Mouse (Mus musculus) erythroblast, embryonic 14.5 days (primary cell): ENCODE data around the gene Crebl2. TPM values are rescaled to one million over a fixed set of nuclear protein-coding genes. Genes with fewer than 3 reads are reported as not detected.

ENCODE experiments used
- H3K27me3 ChIP-seq: 2 replicates; pipeline ENCODE4 v1.6.1; 2012; ENCODE audit warnings: inconsistent platforms; ENCODE audit not compliant: control insufficient read depth
- H3K36me3 ChIP-seq: 2 replicates; pipeline ENCODE4 v1.6.1; 2012; ENCODE audit warnings: mild to moderate bottlenecking, inconsistent platforms; ENCODE audit not compliant: control insufficient read depth
- H3K4me1 ChIP-seq: 2 replicates; pipeline ENCODE4 v1.6.1; 2012; ENCODE audit warnings: inconsistent platforms; ENCODE audit not compliant: control insufficient read depth
- H3K4me3 ChIP-seq: replicated peaks from 2 replicates; pipeline ENCODE3; 2012; ENCODE audit warnings: moderate library complexity, mild to moderate bottlenecking, inconsistent platforms
- H3K9me3 ChIP-seq: 2 replicates; pipeline ENCODE4 v1.6.1; 2012; ENCODE audit warnings: low read length, inconsistent platforms, mixed read lengths; ENCODE audit not compliant: control insufficient read depth
- GATA1 ChIP-seq: IDR thresholded peaks from 2 replicates; pipeline ENCODE4 v1.6.1; 2012; ENCODE audit warnings: low read length, inconsistent platforms, mixed read lengths
- TAL1 ChIP-seq: IDR thresholded peaks from 3 replicates; pipeline ENCODE4 v1.6.1; 2012; ENCODE audit warnings: low read length, inconsistent platforms, mixed read lengths
- polyA plus RNA-seq: library from polyadenylated mRNA; stranded (reverse); fragments of >175 nt; gene quantifications from 2 replicates; pipeline ENCODE4 v1.2.3, GENCODE M21; 2012

Gene Crebl2
- polyA plus RNA-seq, 1 experiment: 0.24 TPM

- no peaks in the 10 kb centered on the region for H3K36me3 ChIP-seq
- TF ChIP-seq GATA1 (no peak), TAL1 (no peak)
- H3K27me3 ChIP-seq: peaks cover 31% of the 10 kb centered on the region
- H3K9me3 ChIP-seq: no peaks in the 10 kb centered on the region
- H3K4me1 ChIP-seq: peaks cover 27% of the 10 kb centered on the region
- peak overlapping the region; percentile 42 for H3K4me3 ChIP-seq
Observed at GRCm38 (mm10) chr6:134793911-134794520, 35.9 kb upstream of the Crebl2 start.

GRCm38 (mm10) chr6:134796297-134796696 lies 33.7 kb upstream of the Crebl2 start:
- H3K9me3 ChIP-seq: no peaks in the 10 kb centered on the region
- peaks cover 25% of the 10 kb centered on the region for H3K27me3 ChIP-seq
- H3K4me1 ChIP-seq: peaks cover 23% of the 10 kb centered on the region
- H3K36me3 ChIP-seq: no peaks in the 10 kb centered on the region
- no peak for TF ChIP-seq GATA1
- no peak for TF ChIP-seq TAL1
- H3K4me3 ChIP-seq: no peak overlapping the region

GRCm38 (mm10) chr6:134801483-134801882 lies 28.5 kb upstream of the Crebl2 start:
- H3K4me1 ChIP-seq: no peaks in the 10 kb centered on the region
- no peaks in the 10 kb centered on the region for H3K36me3 ChIP-seq
- no peak for TF ChIP-seq GATA1
- no peak for TF ChIP-seq TAL1
- no peaks in the 10 kb centered on the region for H3K9me3 ChIP-seq
- H3K4me3 ChIP-seq: no peak overlapping the region
- H3K27me3 ChIP-seq: no peaks in the 10 kb centered on the region

- no peaks in the 10 kb centered on the region for H3K9me3 ChIP-seq
- TF ChIP-seq TAL1 (no peak), GATA1 (no peak)
- no peaks in the 10 kb centered on the region for H3K27me3 ChIP-seq
- H3K4me3 ChIP-seq: no peak overlapping the region
- no peaks in the 10 kb centered on the region for H3K36me3 ChIP-seq
- H3K4me1 ChIP-seq: no peaks in the 10 kb centered on the region
Observed at GRCm38 (mm10) chr6:134802641-134803043, 27.3 kb upstream of the Crebl2 start.

- H3K9me3 ChIP-seq: no peaks in the 10 kb centered on the region
- no peaks in the 10 kb centered on the region for H3K27me3 ChIP-seq
- H3K4me1 ChIP-seq: no peaks in the 10 kb centered on the region
- no peak for TF ChIP-seq TAL1
- no peak for TF ChIP-seq GATA1
- H3K36me3 ChIP-seq: no peaks in the 10 kb centered on the region
- no peak overlapping the region for H3K4me3 ChIP-seq
Observed at GRCm38 (mm10) chr6:134804736-134805277, 25.1 kb upstream of the Crebl2 start.

- H3K36me3 ChIP-seq: no peaks in the 10 kb centered on the region
- H3K4me1 ChIP-seq: no peaks in the 10 kb centered on the region
- TF ChIP-seq GATA1 (no peak), TAL1 (no peak)
- no peaks in the 10 kb centered on the region for H3K27me3 ChIP-seq
- no peaks in the 10 kb centered on the region for H3K9me3 ChIP-seq
- H3K4me3 ChIP-seq: no peak overlapping the region
Observed at GRCm38 (mm10) chr6:134806130-134806529, 23.8 kb upstream of the Crebl2 start.

GRCm38 (mm10) chr6:134807091-134807490 lies 22.9 kb upstream of the Crebl2 start:
- no peak overlapping the region for H3K4me3 ChIP-seq
- H3K4me1 ChIP-seq: no peaks in the 10 kb centered on the region
- H3K9me3 ChIP-seq: no peaks in the 10 kb centered on the region
- TF ChIP-seq GATA1: no peak
- no peak for TF ChIP-seq TAL1
- H3K27me3 ChIP-seq: no peaks in the 10 kb centered on the region
- no peaks in the 10 kb centered on the region for H3K36me3 ChIP-seq

GRCm38 (mm10) chr6:134807794-134808193 lies 22.2 kb upstream of the Crebl2 start:
- Histone ChIP-seq H3K9me3 (no peaks in the 10 kb centered on the region), H3K4me3 (no peak overlapping the region), H3K27me3 (no peaks in the 10 kb centered on the region), H3K36me3 (no peaks in the 10 kb centered on the region), H3K4me1 (no peaks in the 10 kb centered on the region)
- no peak for TF ChIP-seq TAL1

GRCm38 (mm10) chr6:134813066-134813465 lies 16.9 kb upstream of the Crebl2 start:
- Histone ChIP-seq H3K4me1 (no peaks in the 10 kb centered on the region), H3K36me3 (no peaks in the 10 kb centered on the region), H3K9me3 (no peaks in the 10 kb centered on the region), H3K27me3 (no peaks in the 10 kb centered on the region), H3K4me3 (no peak overlapping the region)
- TF ChIP-seq TAL1 (no peak), GATA1 (no peak)
